20 mouse cellular contexts compared by ENCODE assay signal in genomic region chr5:25012134-25012533, GRCm38 (mm10).
A peak's percentile ranks its signal among the peaks of the same experiment; 100 is the strongest.
DNase-seq lines count a peak whose midpoint lies in the region; ATAC-seq and TF ChIP-seq lines count a peak whose summit lies in the region.
"Had no signal": no experiment of that assay in that cellular context is flagged by ENCODE, and none has a peak within 500 bp of the region (broad histone marks: within the 10 kb centered on the region; RNA-seq: fewer than 3 reads in every experiment).

No protein-coding gene starts in this region.

- peaks cover 31% of the 10 kb centered on the region for H3K4me1 ChIP-seq in kidney, embryonic 15.5 days
- peaks cover 21% of the 10 kb centered on the region for H3K4me1 ChIP-seq in intestine, embryonic 16.5 days (ENCODE audit: control insufficient read depth, insufficient read depth, low read length)
- H3K4me1 ChIP-seq in small intestine, adult 2 months (ENCODE audit: control insufficient read depth, insufficient read depth, insufficient read length, low read length), result peaks cover 14% of the 10 kb centered on the region
- peaks cover 9% of the 10 kb centered on the region; the same call in 1 of the 2 replicates for H3K4me1 ChIP-seq in lung, postnatal 0 days (ENCODE audit: insufficient read depth, low read depth, low read length)

- H3K27me3 ChIP-seq in kidney, embryonic 15.5 days, result no peaks in the 10 kb centered on the region
- H3K27me3 ChIP-seq in intestine, embryonic 16.5 days (replicated peaks; ENCODE audit: control insufficient read depth, insufficient read depth, low read length), result no peaks in the 10 kb centered on the region
- H3K27me3 ChIP-seq in small intestine, adult 2 months (ENCODE audit: control insufficient read depth, insufficient read depth, low read length), result no peaks in the 10 kb centered on the region
- no peaks in the 10 kb centered on the region for H3K27me3 ChIP-seq in lung, postnatal 0 days (replicated peaks; ENCODE audit: insufficient read depth, low read length)
- H3K27me3 ChIP-seq: embryonic facial prominence, embryonic 12.5 days; forebrain, embryonic 13.5 days; forebrain, embryonic 15.5 days had no signal

- no peak for ATAC-seq in kidney, embryonic 15.5 days (replicated peaks; ENCODE audit: low FRiP score)
- peak; percentile 70 for ATAC-seq in intestine, embryonic 16.5 days
- no peak for ATAC-seq in lung, postnatal 0 days
- ATAC-seq: forebrain, embryonic 15.5 days had no signal

- no peak for TF ChIP-seq EP300 in lung, postnatal 0 days (IDR thresholded peaks at IDR 0.05)

- no peak overlapping the region for H3K9ac ChIP-seq in kidney, embryonic 15.5 days
- no peak overlapping the region for H3K9ac ChIP-seq in intestine, embryonic 16.5 days (ENCODE audit: low read depth, low read length)
- no peak overlapping the region for H3K9ac ChIP-seq in lung, postnatal 0 days (replicated peaks; ENCODE audit: low read depth)
- H3K9ac ChIP-seq: embryonic facial prominence, embryonic 12.5 days; forebrain, embryonic 13.5 days; forebrain, embryonic 15.5 days had no signal

- no peak for TF ChIP-seq CTCF in small intestine, adult 2 months (IDR thresholded peaks at IDR 0.05; ENCODE audit: extremely low read depth, insufficient read length, insufficient replicate concordance, low read depth, low read length)
- no peak for TF ChIP-seq CTCF in lung, postnatal 0 days (IDR thresholded peaks at IDR 0.05)

- no peak for TF ChIP-seq POLR2A in small intestine, adult 2 months (IDR thresholded peaks at IDR 0.05; ENCODE audit: low read depth, low read length)

- H3K4me3 ChIP-seq in kidney, embryonic 15.5 days (replicated peaks), result no peak overlapping the region
- no peak overlapping the region for H3K4me3 ChIP-seq in intestine, embryonic 16.5 days (ENCODE audit: low read length)
- no peak overlapping the region for H3K4me3 ChIP-seq in small intestine, adult 2 months (ENCODE audit: low read depth, low read length)
- no peak overlapping the region for H3K4me3 ChIP-seq in lung, postnatal 0 days (ENCODE audit: low read depth, low read length)
- H3K4me3 ChIP-seq: embryonic facial prominence, embryonic 10.5 days; embryonic facial prominence, embryonic 12.5 days; forebrain, embryonic 13.5 days; forebrain, embryonic 15.5 days had no signal

- no peak overlapping the region for H3K27ac ChIP-seq in kidney, embryonic 15.5 days
- peak overlapping the region; percentile 72 for H3K27ac ChIP-seq in intestine, embryonic 16.5 days (ENCODE audit: low read length)
- peak overlapping the region; percentile 9; the same call in 1 of the 2 replicates for H3K27ac ChIP-seq in small intestine, adult 2 months (ENCODE audit: insufficient read depth, low read depth, low read length)
- no peak overlapping the region for H3K27ac ChIP-seq in lung, postnatal 0 days (ENCODE audit: low read length)
- H3K27ac ChIP-seq: embryonic facial prominence, embryonic 10.5 days; embryonic facial prominence, embryonic 12.5 days; forebrain, embryonic 13.5 days; forebrain, embryonic 15.5 days had no signal

- WGBS in kidney, embryonic 15.5 days, result 80% methylated on average over 4 of the region's 4 CpGs
- 68% methylated on average over 4 of the region's 4 CpGs for WGBS in intestine, embryonic 16.5 days
- WGBS in small intestine, adult 2 months, result 29% methylated on average over 4 of the region's 4 CpGs
- WGBS in lung, postnatal 0 days, result 82% methylated on average over 4 of the region's 4 CpGs

- no peak overlapping the region for H3K4me2 ChIP-seq in kidney, embryonic 15.5 days
- no peak overlapping the region for H3K4me2 ChIP-seq in intestine, embryonic 16.5 days (ENCODE audit: low read depth, low read length)
- no peak overlapping the region for H3K4me2 ChIP-seq in lung, postnatal 0 days (replicated peaks; ENCODE audit: low read depth, low read length)
- H3K4me2 ChIP-seq: embryonic facial prominence, embryonic 12.5 days; forebrain, embryonic 13.5 days; forebrain, embryonic 15.5 days had no signal

- H3K9me3 ChIP-seq in kidney, embryonic 15.5 days (replicated peaks), result no peaks in the 10 kb centered on the region
- no peaks in the 10 kb centered on the region for H3K9me3 ChIP-seq in intestine, embryonic 16.5 days (ENCODE audit: control insufficient read depth, low read length)
- H3K9me3 ChIP-seq in lung, postnatal 0 days (ENCODE audit: low read length), result no peaks in the 10 kb centered on the region
- H3K9me3 ChIP-seq: embryonic facial prominence, embryonic 10.5 days; embryonic facial prominence, embryonic 12.5 days; forebrain, embryonic 13.5 days; forebrain, embryonic 15.5 days had no signal

- no peaks in the 10 kb centered on the region for H3K36me3 ChIP-seq in kidney, embryonic 15.5 days
- no peaks in the 10 kb centered on the region for H3K36me3 ChIP-seq in intestine, embryonic 16.5 days (ENCODE audit: control insufficient read depth, insufficient read depth, low read length)
- H3K36me3 ChIP-seq in small intestine, adult 2 months (ENCODE audit: control insufficient read depth, insufficient read depth, low read length), result no peaks in the 10 kb centered on the region
- no peaks in the 10 kb centered on the region for H3K36me3 ChIP-seq in lung, postnatal 0 days (ENCODE audit: insufficient read depth, low read length)
- H3K36me3 ChIP-seq: embryonic facial prominence, embryonic 10.5 days; embryonic facial prominence, embryonic 12.5 days; forebrain, embryonic 15.5 days had no signal

- DNase-seq in kidney, adult 9 months, result peak; percentile 32
- DNase-seq in yolk sac, embryonic 10.5 days (ENCODE audit: low spot score), result peak; percentile 62
- no peak for DNase-seq in lung, postnatal 0 days (ENCODE audit: low spot score)
- no peak for DNase-seq in thymus, postnatal 0 days (ENCODE audit: low spot score)
- DNase-seq in adrenal gland, adult 18-20 months (ENCODE audit: low spot score in 2 of 2), result no peak
- DNase-seq: adrenal gland, adult 8-10 months; adrenal gland, postnatal 14 days; adrenal gland, postnatal 36 days; cerebellum, adult 11-12 months; cerebellum, adult 2 months; cerebellum, adult 9-10 months; cerebellum, postnatal 10 days; cerebellum, postnatal 25 days had no signal

Comparison
In these comparisons a context has a peak if more than half of its experiments do, and no peak if none do; other contexts are left out.
1. DNase-seq: peak in kidney, adult 9 months (single experiment) and yolk sac, embryonic 10.5 days (single experiment); none in lung, postnatal 0 days (single experiment), thymus, postnatal 0 days (single experiment) and adrenal gland, adult 18-20 months (0 of 2).
2. H3K27ac ChIP-seq: peak in intestine, embryonic 16.5 days (single experiment) and small intestine, adult 2 months (single experiment); none in kidney, embryonic 15.5 days (single experiment) and lung, postnatal 0 days (single experiment).